Mouse (Mus musculus): ENCODE data around the gene Rbms3. TPM values are rescaled to one million over a fixed set of nuclear protein-coding genes. Genes with fewer than 3 reads are reported as not detected.

Gene Rbms3
- total and polyA plus RNA-seq, 2 experiments, result 2.4 to 4.0 TPM

DNA sequence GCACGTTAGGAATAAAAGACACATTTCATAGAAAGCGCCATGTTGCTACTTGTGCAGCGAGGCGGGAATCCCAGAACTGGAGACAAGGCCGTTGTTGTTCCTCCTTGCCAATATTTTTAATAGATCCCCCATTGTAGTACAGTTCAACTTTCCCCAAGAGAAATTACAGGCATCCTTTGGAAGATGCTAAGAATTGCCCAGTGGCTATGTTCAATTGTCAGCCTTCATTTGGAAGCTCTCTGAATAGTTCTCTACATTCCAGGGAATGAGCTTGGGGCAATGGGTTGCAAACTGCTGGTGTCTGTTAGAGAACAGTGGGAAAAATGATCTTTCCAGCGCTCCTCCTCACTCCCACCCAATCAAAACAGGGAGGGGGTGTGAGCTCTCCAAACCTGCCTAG, 541.4 kb downstream of the Rbms3 start:
- H3K36me3 ChIP-seq (ENCODE audit: control insufficient read depth, insufficient read depth, low read length), result no peaks in the 10 kb centered on the region
- H3K27ac ChIP-seq (replicated peaks; ENCODE audit: insufficient read depth, low read depth, low read length), result no peak overlapping the region
- no peak overlapping the region for H3K4me3 ChIP-seq (ENCODE audit: insufficient read depth, low read depth, low read length)
- no peak overlapping the region for H3K9ac ChIP-seq (ENCODE audit: low read depth, low read length)
- 97% methylated on average over 6 of the region's 6 CpGs for WGBS
- H3K27me3 ChIP-seq (ENCODE audit: control insufficient read depth, insufficient read depth, low read length), result no peaks in the 10 kb centered on the region
- TF ChIP-seq CTCF (IDR thresholded peaks at IDR 0.05; ENCODE audit: low read depth, low read length) (no peak), POLR2A (IDR thresholded peaks at IDR 0.05; ENCODE audit: extremely low read depth, insufficient read depth, low read length) (no peak)
- no peak for DNase-seq (ENCODE audit: extremely low read depth, low read depth, low spot score)
- no peaks in the 10 kb centered on the region for H3K4me1 ChIP-seq (ENCODE audit: control insufficient read depth, insufficient read depth, low read length)
- no peaks in the 10 kb centered on the region for H3K79me2 ChIP-seq (ENCODE audit: control insufficient read depth, insufficient read depth, low read length)

DNA sequence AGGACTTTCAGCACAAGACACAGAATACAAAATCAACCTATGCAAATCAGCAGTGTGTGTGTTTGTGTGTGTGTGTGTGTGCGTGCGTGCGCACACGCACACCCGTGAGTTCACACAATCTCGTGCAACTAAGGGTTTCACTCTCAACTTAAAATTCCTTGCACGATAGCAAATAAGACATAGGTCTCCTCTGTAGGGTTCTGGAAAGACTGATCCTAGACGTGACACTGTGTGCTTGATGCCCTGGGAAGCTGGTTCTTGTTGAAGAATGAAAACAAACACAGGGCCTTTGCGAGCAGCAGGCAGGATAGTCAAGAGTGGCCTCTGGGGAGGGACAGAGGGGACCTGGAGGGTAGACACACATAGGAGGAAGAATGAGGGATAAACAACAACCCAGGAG, 544.0 kb downstream of the Rbms3 start:
- no peak overlapping the region for H3K4me3 ChIP-seq (ENCODE audit: insufficient read depth, low read depth, low read length)
- no peaks in the 10 kb centered on the region for H3K4me1 ChIP-seq (ENCODE audit: control insufficient read depth, insufficient read depth, low read length)
- no peak for TF ChIP-seq POLR2A (IDR thresholded peaks at IDR 0.05; ENCODE audit: extremely low read depth, insufficient read depth, low read length)
- no peak for TF ChIP-seq CTCF (IDR thresholded peaks at IDR 0.05; ENCODE audit: low read depth, low read length)
- WGBS, result 94% methylated on average over 9 of the region's 9 CpGs
- H3K27ac ChIP-seq (replicated peaks; ENCODE audit: insufficient read depth, low read depth, low read length), result no peak overlapping the region
- H3K79me2 ChIP-seq (ENCODE audit: control insufficient read depth, insufficient read depth, low read length), result no peaks in the 10 kb centered on the region
- no peak overlapping the region for H3K9ac ChIP-seq (ENCODE audit: low read depth, low read length)
- no peak for DNase-seq (ENCODE audit: extremely low read depth, low read depth, low spot score)
- no peaks in the 10 kb centered on the region for H3K27me3 ChIP-seq (ENCODE audit: control insufficient read depth, insufficient read depth, low read length)
- no peaks in the 10 kb centered on the region for H3K36me3 ChIP-seq (ENCODE audit: control insufficient read depth, insufficient read depth, low read length)

DNA sequence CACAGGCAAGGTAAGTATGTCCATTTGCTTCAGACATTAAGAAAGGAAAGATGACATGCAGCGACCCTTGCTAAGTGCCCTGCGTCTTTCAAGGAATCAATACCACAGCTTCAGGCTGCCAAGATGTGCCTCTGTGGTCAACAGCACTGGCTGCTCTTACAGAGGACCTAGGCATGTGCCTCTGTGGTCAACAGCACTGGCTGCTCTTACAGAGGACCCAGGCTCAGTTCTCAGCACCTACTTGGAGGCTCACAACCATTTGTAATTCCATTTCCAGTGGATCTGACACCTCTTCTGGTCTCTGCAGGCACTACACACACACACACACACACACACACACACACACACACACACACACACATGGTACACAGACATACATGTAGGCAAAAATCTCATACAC, 545.2 kb downstream of the Rbms3 start:
- Histone ChIP-seq H3K27me3 (ENCODE audit: control insufficient read depth, insufficient read depth, low read length) (no peaks in the 10 kb centered on the region), H3K4me3 (ENCODE audit: insufficient read depth, low read depth, low read length) (no peak overlapping the region), H3K36me3 (ENCODE audit: control insufficient read depth, insufficient read depth, low read length) (no peaks in the 10 kb centered on the region), H3K27ac (replicated peaks; ENCODE audit: insufficient read depth, low read depth, low read length) (no peak overlapping the region), H3K79me2 (ENCODE audit: control insufficient read depth, insufficient read depth, low read length) (no peaks in the 10 kb centered on the region; the same call in 1 of the 2 replicates), H3K9ac (ENCODE audit: low read depth, low read length) (no peak overlapping the region), H3K4me1 (ENCODE audit: control insufficient read depth, insufficient read depth, low read length) (no peaks in the 10 kb centered on the region)
- no peak for DNase-seq (ENCODE audit: extremely low read depth, low read depth, low spot score)
- 91% methylated on average over 2 of the region's 2 CpGs for WGBS
- TF ChIP-seq POLR2A (IDR thresholded peaks at IDR 0.05; ENCODE audit: extremely low read depth, insufficient read depth, low read length) (no peak), CTCF (IDR thresholded peaks at IDR 0.05; ENCODE audit: low read depth, low read length) (no peak)

- no peak for DNase-seq (ENCODE audit: extremely low read depth, low read depth, low spot score)
- Histone ChIP-seq H3K27ac (replicated peaks; ENCODE audit: insufficient read depth, low read depth, low read length) (no peak overlapping the region), H3K79me2 (ENCODE audit: control insufficient read depth, insufficient read depth, low read length) (no peaks in the 10 kb centered on the region; the same call in 1 of the 2 replicates), H3K9ac (ENCODE audit: low read depth, low read length) (no peak overlapping the region), H3K27me3 (ENCODE audit: control insufficient read depth, insufficient read depth, low read length) (no peaks in the 10 kb centered on the region), H3K4me3 (ENCODE audit: insufficient read depth, low read depth, low read length) (no peak overlapping the region), H3K4me1 (ENCODE audit: control insufficient read depth, insufficient read depth, low read length) (no peaks in the 10 kb centered on the region), H3K36me3 (ENCODE audit: control insufficient read depth, insufficient read depth, low read length) (no peaks in the 10 kb centered on the region)
- TF ChIP-seq CTCF (IDR thresholded peaks at IDR 0.05; ENCODE audit: low read depth, low read length) (no peak), POLR2A (IDR thresholded peaks at IDR 0.05; ENCODE audit: extremely low read depth, insufficient read depth, low read length) (no peak)
- 63% methylated on average over 8 of the region's 8 CpGs for WGBS
These were observed 550.2 kb downstream of the Rbms3 start for GRCm38 (mm10) chr9:117079471-117079870.

GRCm38 (mm10) chr9:117077548-117077947, 552.2 kb downstream of the Rbms3 start:
- no peaks in the 10 kb centered on the region for H3K4me1 ChIP-seq (ENCODE audit: control insufficient read depth, insufficient read depth, low read length)
- no peak for DNase-seq (ENCODE audit: extremely low read depth, low read depth, low spot score)
- no peaks in the 10 kb centered on the region for H3K36me3 ChIP-seq (ENCODE audit: control insufficient read depth, insufficient read depth, low read length)
- no peak overlapping the region for H3K27ac ChIP-seq (replicated peaks; ENCODE audit: insufficient read depth, low read depth, low read length)
- H3K4me3 ChIP-seq (ENCODE audit: insufficient read depth, low read depth, low read length), result no peak overlapping the region
- TF ChIP-seq POLR2A (IDR thresholded peaks at IDR 0.05; ENCODE audit: extremely low read depth, insufficient read depth, low read length) (no peak), CTCF (IDR thresholded peaks at IDR 0.05; ENCODE audit: low read depth, low read length) (no peak)
- no peak overlapping the region for H3K9ac ChIP-seq (ENCODE audit: low read depth, low read length)
- H3K79me2 ChIP-seq (ENCODE audit: control insufficient read depth, insufficient read depth, low read length), result no peaks in the 10 kb centered on the region; the same call in 1 of the 2 replicates
- no peaks in the 10 kb centered on the region for H3K27me3 ChIP-seq (ENCODE audit: control insufficient read depth, insufficient read depth, low read length)
- WGBS, result 85% methylated on average over 7 of the region's 7 CpGs

GRCm38 (mm10) chr9:117076785-117077184, 552.9 kb downstream of the Rbms3 start:
- no peaks in the 10 kb centered on the region for H3K27me3 ChIP-seq (ENCODE audit: control insufficient read depth, insufficient read depth, low read length)
- DNase-seq (ENCODE audit: extremely low read depth, low read depth, low spot score), result no peak
- no peak overlapping the region for H3K27ac ChIP-seq (replicated peaks; ENCODE audit: insufficient read depth, low read depth, low read length)
- no peaks in the 10 kb centered on the region for H3K4me1 ChIP-seq (ENCODE audit: control insufficient read depth, insufficient read depth, low read length)
- 61% methylated on average over 8 of the region's 8 CpGs for WGBS
- no peaks in the 10 kb centered on the region; the same call in 1 of the 2 replicates for H3K79me2 ChIP-seq (ENCODE audit: control insufficient read depth, insufficient read depth, low read length)
- no peak overlapping the region for H3K9ac ChIP-seq (ENCODE audit: low read depth, low read length)
- no peaks in the 10 kb centered on the region for H3K36me3 ChIP-seq (ENCODE audit: control insufficient read depth, insufficient read depth, low read length)
- no peak for TF ChIP-seq CTCF (IDR thresholded peaks at IDR 0.05; ENCODE audit: low read depth, low read length)
- TF ChIP-seq POLR2A (IDR thresholded peaks at IDR 0.05; ENCODE audit: extremely low read depth, insufficient read depth, low read length), result no peak
- H3K4me3 ChIP-seq (ENCODE audit: insufficient read depth, low read depth, low read length), result no peak overlapping the region

Measured in liver, adult 2 months (tissue).